Mouse (Mus musculus): ENCODE measurements around the gene Slc12a1. TPM values are rescaled to one million over a fixed set of nuclear protein-coding genes. Genes with fewer than 3 reads are reported as not detected.

Slc12a1 gene
- polyA plus RNA-seq, 1 experiment, result not detected

DNA sequence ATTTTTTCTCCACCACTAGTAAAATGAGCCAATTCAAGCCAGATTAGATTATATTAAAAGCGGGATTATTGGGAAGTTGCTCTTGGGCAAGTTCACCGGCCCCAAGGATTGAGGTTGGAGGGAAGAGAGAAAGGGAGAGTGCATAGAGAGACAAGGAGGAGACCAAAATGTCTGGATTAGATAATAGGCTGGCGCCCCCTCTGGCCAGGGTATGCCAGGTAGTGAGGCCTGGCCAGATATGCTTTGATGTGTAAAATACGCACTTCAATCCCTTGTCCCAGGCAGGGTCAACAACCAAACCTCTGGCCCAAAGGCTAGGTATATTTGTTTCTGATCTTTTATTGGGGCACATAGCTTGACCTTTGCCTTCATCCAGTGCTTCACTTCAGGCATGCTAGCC is 99.5 kb downstream of the Slc12a1 start:
- TF ChIP-seq POLR2A (IDR thresholded peaks at IDR 0.05; ENCODE audit: borderline replicate concordance, low read depth, low read length) (no peak), CTCF (IDR thresholded peaks at IDR 0.05; ENCODE audit: low read depth, low read length) (0 out of 2 replicates have a peak, but pooled peaks have one; percentile 10)
- no peak overlapping the region for H3K27ac ChIP-seq (ENCODE audit: insufficient read depth, low read depth, low read length)
- H3K4me1 ChIP-seq (ENCODE audit: control insufficient read depth, insufficient read depth, low read length), result peaks cover 7% of the 10 kb centered on the region; the same call in 1 of the 2 replicates
- H3K4me3 ChIP-seq (ENCODE audit: insufficient read depth, low read length), result no peak overlapping the region

- Histone ChIP-seq H3K4me3 (ENCODE audit: insufficient read depth, low read length) (no peak overlapping the region), H3K4me1 (ENCODE audit: control insufficient read depth, insufficient read depth, low read length) (peaks cover 7% of the 10 kb centered on the region; the same call in 1 of the 2 replicates), H3K27ac (ENCODE audit: insufficient read depth, low read depth, low read length) (no peak overlapping the region)
- TF ChIP-seq CTCF (IDR thresholded peaks at IDR 0.05; ENCODE audit: low read depth, low read length), result peak; percentile 21; the same call in 1 of the 2 replicates
- TF ChIP-seq POLR2A (IDR thresholded peaks at IDR 0.05; ENCODE audit: borderline replicate concordance, low read depth, low read length), result no peak
Measured at GRCm38 (mm10) chr2:125252275-125252674, 100.0 kb downstream of the Slc12a1 start.

DNA sequence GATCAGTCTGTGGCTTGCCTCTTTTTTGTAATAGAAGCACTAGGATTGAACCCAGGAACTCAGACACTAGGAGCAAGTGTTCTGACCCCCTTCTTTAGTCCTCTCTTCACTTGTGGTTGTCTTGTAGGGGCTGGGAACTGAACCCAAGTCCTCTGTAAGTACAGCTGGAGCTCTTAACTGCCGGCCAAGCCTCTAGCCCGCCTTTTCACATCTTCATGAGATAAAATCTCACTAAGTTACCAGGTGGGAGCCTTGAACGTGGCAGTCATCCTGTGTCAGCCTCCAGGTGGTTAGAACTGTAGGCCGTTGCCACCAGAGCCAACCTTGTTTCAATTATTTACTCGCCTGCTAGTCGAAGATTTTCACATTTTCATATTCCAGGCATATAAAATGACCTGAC is 101.4 kb downstream of the Slc12a1 start:
- peaks cover 3% of the 10 kb centered on the region; the same call in 1 of the 2 replicates for H3K4me1 ChIP-seq (ENCODE audit: control insufficient read depth, insufficient read depth, low read length)
- no peak overlapping the region for H3K4me3 ChIP-seq (ENCODE audit: insufficient read depth, low read length)
- no peak for TF ChIP-seq CTCF (IDR thresholded peaks at IDR 0.05; ENCODE audit: low read depth, low read length)
- TF ChIP-seq POLR2A (IDR thresholded peaks at IDR 0.05; ENCODE audit: borderline replicate concordance, low read depth, low read length), result no peak
- no peak overlapping the region for H3K27ac ChIP-seq (ENCODE audit: insufficient read depth, low read depth, low read length)

DNA sequence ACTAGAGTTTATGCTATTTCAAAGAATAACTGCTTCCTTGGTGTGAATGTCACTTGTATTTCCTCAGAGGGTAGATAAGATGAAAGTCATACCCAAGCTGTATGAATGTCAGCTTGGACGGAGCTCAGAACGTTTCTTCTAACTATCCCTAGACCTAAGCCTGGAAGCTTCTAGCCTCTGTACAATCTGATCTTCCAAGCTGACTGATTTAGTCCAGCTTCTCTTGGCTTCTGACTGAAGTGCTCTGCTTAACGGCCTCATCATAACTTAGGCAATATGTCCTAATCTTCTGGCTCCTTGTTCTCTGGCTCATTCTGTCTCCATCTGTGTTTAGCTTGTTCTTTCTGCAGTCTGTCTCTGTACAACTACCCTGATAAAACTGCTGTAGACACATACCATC is 102.3 kb downstream of the Slc12a1 start:
- H3K27ac ChIP-seq (ENCODE audit: insufficient read depth, low read depth, low read length), result no peak overlapping the region
- no peak overlapping the region for H3K4me3 ChIP-seq (ENCODE audit: insufficient read depth, low read length)
- TF ChIP-seq POLR2A (IDR thresholded peaks at IDR 0.05; ENCODE audit: borderline replicate concordance, low read depth, low read length) (no peak), CTCF (IDR thresholded peaks at IDR 0.05; ENCODE audit: low read depth, low read length) (no peak)
- peaks cover 2% of the 10 kb centered on the region; the same call in 1 of the 2 replicates for H3K4me1 ChIP-seq (ENCODE audit: control insufficient read depth, insufficient read depth, low read length)

DNA sequence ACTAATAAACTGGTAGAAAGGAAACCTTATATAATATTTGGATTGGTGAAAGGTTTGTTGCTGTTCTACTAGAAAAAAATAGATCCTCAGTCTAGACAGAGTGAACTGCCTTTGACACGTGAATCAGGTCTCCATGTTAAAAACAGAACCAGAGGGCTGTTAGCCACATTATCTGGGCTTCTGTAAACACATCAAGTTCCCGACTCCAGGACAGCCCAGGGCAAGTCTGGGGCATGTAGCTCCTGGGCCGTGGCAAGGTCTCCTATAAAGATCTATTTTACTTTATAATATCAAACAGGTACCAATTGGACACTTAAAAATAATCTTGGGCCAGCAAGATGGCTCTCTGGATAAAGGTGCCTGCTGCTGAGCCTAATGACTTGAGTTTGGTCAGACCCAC is 103.6 kb downstream of the Slc12a1 start:
- no peak overlapping the region for H3K4me3 ChIP-seq (ENCODE audit: insufficient read depth, low read length)
- no peak overlapping the region for H3K27ac ChIP-seq (ENCODE audit: insufficient read depth, low read depth, low read length)
- H3K4me1 ChIP-seq (ENCODE audit: control insufficient read depth, insufficient read depth, low read length), result peaks cover 2% of the 10 kb centered on the region; the same call in 1 of the 2 replicates
- no peak for TF ChIP-seq POLR2A (IDR thresholded peaks at IDR 0.05; ENCODE audit: borderline replicate concordance, low read depth, low read length)
- TF ChIP-seq CTCF (IDR thresholded peaks at IDR 0.05; ENCODE audit: low read depth, low read length), result no peak

DNA sequence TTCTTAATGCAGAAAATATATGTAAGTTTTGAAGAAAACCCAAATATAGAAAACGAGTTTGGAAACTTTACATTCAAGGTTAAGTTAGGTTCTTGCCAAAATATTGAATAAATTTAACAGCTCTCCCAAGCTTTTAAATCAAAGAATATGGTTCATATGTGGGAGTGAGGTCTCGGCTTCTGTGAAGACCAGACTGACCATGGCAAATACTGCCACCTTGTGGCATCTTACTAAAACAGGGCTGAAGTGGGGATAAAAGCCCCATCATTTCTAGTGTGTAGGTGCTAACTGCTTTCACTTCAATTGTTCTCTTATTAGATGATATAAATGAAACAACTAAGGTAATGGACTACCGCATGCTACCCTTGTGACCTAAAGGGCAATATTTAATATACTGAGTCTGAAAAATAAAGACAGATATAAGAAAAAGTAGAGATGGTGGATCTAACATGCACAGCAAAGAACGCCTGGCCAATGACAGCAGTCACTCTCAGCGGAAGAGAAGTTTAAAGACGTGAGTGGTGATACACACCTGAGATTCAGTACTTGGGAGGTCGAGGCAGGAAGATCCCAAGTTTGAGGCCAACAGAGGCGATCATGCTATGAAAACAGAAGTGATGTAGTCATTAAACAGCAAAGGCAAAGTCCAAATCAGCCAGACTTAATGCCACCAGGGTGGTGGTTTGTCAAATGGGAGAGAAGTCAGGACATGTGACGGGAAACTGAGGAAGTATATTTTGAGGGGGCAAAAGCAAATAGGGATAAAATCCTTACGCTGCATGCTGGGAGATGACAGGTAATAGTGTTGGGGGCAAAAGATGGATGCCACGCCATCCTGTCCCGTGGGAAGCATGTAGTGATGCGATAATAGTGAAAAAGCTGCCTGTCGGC is 107.2 kb downstream of the Slc12a1 start:
- Histone ChIP-seq H3K4me3 (ENCODE audit: insufficient read depth, low read length) (no peak overlapping the region), H3K27ac (ENCODE audit: insufficient read depth, low read depth, low read length) (no peak overlapping the region), H3K4me1 (ENCODE audit: control insufficient read depth, insufficient read depth, low read length) (peaks cover 2% of the 10 kb centered on the region; the same call in 1 of the 2 replicates)
- TF ChIP-seq CTCF (IDR thresholded peaks at IDR 0.05; ENCODE audit: low read depth, low read length) (no peak), POLR2A (IDR thresholded peaks at IDR 0.05; ENCODE audit: borderline replicate concordance, low read depth, low read length) (no peak)

GRCm38 (mm10) chr2:125260326-125260725 is 108.0 kb downstream of the Slc12a1 start:
- no peak overlapping the region for H3K27ac ChIP-seq (ENCODE audit: insufficient read depth, low read depth, low read length)
- H3K4me1 ChIP-seq (ENCODE audit: control insufficient read depth, insufficient read depth, low read length), result peaks cover 2% of the 10 kb centered on the region; the same call in 1 of the 2 replicates
- no peak for TF ChIP-seq POLR2A (IDR thresholded peaks at IDR 0.05; ENCODE audit: borderline replicate concordance, low read depth, low read length)
- no peak for TF ChIP-seq CTCF (IDR thresholded peaks at IDR 0.05; ENCODE audit: low read depth, low read length)
- H3K4me3 ChIP-seq (ENCODE audit: insufficient read depth, low read length), result no peak overlapping the region

DNA sequence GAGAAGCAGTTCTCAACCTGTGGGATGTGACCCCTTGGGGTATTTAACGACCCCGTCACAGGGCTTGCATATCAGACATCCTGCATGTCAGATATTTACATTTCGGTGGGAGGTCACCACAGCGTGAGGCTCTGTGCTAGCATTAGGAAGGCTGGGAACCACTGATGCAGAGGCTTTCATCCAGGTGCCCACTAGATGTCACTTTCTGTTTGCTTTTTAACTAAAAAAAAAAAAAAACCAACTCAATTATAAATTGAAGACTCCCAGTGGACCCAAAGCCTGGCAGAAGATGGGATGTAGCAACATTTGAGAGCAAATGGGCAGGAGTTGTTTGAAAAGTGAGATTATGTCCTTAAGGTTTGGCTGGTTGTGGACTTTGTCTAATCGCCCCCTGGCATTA is 110.8 kb downstream of the Slc12a1 start:
- H3K4me1 ChIP-seq (ENCODE audit: control insufficient read depth, insufficient read depth, low read length), result no peaks in the 10 kb centered on the region
- no peak overlapping the region for H3K4me3 ChIP-seq (ENCODE audit: insufficient read depth, low read length)
- H3K27ac ChIP-seq (ENCODE audit: insufficient read depth, low read depth, low read length), result no peak overlapping the region
- TF ChIP-seq POLR2A (IDR thresholded peaks at IDR 0.05; ENCODE audit: borderline replicate concordance, low read depth, low read length) (no peak), CTCF (IDR thresholded peaks at IDR 0.05; ENCODE audit: low read depth, low read length) (no peak)

GRCm38 (mm10) chr2:125263753-125264152 is 111.4 kb downstream of the Slc12a1 start:
- H3K4me3 ChIP-seq (ENCODE audit: insufficient read depth, low read length), result no peak overlapping the region
- H3K4me1 ChIP-seq (ENCODE audit: control insufficient read depth, insufficient read depth, low read length), result no peaks in the 10 kb centered on the region
- H3K27ac ChIP-seq (ENCODE audit: insufficient read depth, low read depth, low read length), result no peak overlapping the region
- TF ChIP-seq POLR2A (IDR thresholded peaks at IDR 0.05; ENCODE audit: borderline replicate concordance, low read depth, low read length) (no peak), CTCF (IDR thresholded peaks at IDR 0.05; ENCODE audit: low read depth, low read length) (no peak)

- H3K4me3 ChIP-seq (ENCODE audit: insufficient read depth, low read length), result no peak overlapping the region
- H3K27ac ChIP-seq (ENCODE audit: insufficient read depth, low read depth, low read length), result no peak overlapping the region
- no peaks in the 10 kb centered on the region for H3K4me1 ChIP-seq (ENCODE audit: control insufficient read depth, insufficient read depth, low read length)
- TF ChIP-seq CTCF (IDR thresholded peaks at IDR 0.05; ENCODE audit: low read depth, low read length) (no peak), POLR2A (IDR thresholded peaks at IDR 0.05; ENCODE audit: borderline replicate concordance, low read depth, low read length) (no peak)
Measured at GRCm38 (mm10) chr2:125268876-125269275, 116.6 kb downstream of the Slc12a1 start.

All from bone marrow macrophage, adult 2 months (primary cell).